Mouse (Mus musculus): Measurements from ENCODE around the gene Ust.
"Not testable (repeated sequence)": the region's sequence is repeated elsewhere in the genome, so short reads cannot be mapped to it uniquely, and the experiment has no call there.

The Ust gene

GRCm38 (mm10) chr10:8518141-8519013, at the start of gene Ust:
Gene Ust (minus strand): TSS chr10:8518825.
- peak; percentile 60 for DNase-seq (ENCODE audit: low spot score)

DNA sequence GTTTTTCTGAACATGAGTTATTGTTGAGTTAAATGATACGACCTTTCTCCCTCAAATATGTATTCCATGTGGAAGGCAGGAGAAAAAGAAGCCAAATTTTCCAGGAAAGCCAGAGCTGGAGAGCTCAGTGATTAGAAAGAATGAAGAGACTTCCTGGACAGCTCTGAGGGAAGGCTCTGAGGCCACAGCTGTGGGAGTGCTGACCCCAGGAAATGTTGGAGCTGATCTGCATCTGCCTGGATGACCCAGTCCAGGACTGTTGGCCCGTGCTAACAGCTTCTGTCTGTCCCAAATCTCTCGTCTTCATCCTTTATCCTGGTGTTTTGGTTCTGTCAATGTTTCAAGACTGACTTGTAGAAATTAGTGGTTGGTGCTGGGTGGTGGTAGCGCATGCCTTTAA, 42.7 kb upstream of the Ust start:
- no peak for DNase-seq (ENCODE audit: low spot score)

- DNase-seq (ENCODE audit: low spot score) = not testable (repeated sequence)
Observed at GRCm38 (mm10) chr10:8559566-8559965, 40.9 kb upstream of the Ust start.

DNA sequence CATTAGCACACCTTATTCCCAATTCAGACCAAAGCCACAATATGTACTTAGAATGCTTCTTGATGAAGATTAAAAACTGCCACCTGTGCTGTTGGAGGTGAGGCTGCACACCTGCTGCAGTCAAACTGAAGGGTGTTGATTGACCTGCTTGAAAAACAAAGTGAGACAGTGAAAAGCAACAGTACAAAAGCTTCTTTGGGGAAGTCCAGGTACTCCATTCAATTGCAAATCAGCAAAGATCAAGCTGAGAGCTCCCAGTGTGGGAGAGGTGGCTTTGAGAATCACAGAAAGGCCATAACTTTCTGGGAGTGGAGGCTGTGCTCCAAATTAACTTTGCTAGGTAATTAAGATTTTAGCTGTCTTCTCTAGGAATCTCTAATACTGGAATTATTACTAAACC, 33.6 kb upstream of the Ust start:
- not testable (repeated sequence) for DNase-seq (ENCODE audit: low spot score)

DNA sequence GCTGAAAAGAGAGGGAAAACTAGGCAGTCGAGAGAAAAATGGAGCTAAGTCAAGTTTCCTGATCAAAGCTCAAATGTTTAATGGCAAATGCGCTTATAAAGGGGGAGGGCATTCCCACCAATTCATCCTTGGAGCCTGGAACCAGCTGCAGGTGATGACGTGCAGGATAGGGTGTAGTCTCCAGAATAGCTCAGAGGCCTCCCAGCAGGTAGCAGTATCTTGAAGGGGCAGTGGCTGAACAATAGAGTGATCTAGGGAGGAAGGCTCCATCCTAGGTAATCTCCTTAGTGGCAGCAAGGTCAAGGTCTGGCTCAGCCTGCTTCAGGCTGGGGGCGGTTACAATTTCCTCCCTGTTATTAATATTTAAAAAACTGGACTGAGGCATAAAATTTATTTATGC, 33.0 kb upstream of the Ust start:
- DNase-seq (ENCODE audit: low spot score) = not testable (repeated sequence)

- no peak for DNase-seq (ENCODE audit: low spot score)
Observed at GRCm38 (mm10) chr10:8541514-8541913, 22.9 kb upstream of the Ust start.

DNA sequence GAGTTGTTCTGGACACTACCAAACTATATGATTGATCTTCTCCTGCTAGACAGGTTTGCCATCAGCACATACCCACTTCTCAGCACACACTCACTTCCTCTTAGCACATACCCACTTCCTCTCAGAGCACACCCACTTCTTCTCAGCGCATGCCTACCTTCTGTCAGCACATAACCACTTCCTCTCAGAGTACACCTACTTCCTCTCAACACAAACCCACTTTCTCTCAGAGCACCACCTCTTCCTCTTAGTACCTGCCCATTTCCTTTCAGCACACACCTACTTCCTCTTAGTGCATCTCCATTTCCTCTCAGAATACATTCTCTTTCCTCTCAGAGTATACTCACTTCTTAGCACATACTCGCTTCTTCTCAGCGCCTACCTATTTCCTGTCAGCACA, 16.8 kb upstream of the Ust start:
- DNase-seq (ENCODE audit: low spot score) = no peak

DNA sequence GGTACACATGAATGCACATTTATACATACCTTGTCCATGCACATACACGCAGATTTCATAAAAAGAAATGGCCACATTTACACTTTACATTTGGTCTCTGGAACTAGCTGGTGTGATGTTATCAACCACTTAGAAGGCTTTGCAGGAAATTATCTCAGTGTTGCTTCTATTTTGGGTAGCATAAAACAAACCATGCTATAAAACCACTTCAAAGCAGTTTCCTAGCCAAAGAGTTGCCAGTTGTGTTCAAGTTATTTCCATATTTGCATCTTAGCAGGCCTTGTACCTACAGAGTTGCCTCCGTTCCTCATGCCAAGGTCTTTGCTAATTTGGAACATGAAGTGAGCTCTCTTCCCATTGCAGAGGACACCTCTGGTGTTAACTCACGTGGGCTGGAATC, 13.0 kb upstream of the Ust start:
- DNase-seq (ENCODE audit: low spot score) = no peak

DNA sequence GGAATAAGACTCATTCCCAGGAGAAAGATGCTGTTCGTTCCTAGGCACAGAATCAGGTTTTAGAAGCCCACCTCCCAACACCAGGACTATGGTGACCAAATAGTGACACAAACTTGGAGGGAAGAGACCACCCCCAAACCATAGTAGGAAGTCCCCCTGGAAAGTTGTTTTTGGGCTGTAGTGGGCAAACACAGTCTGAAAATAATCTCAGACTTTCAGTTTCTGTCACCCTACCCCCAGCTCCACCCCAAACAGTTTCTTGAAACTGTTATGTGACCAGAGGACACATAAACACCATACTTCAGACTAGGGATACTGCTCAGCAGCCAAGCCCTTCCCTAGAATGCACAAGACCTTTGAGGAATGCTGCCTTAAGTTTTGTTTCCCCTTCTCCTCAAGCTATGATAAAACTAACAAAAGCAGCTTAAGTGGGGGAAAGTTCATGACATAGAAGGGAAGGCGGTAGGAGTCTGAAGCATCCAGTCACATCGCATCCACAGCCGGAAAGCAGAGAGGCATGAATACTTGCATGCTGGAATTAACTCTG, 12.0 kb upstream of the Ust start:
- no peak for DNase-seq (ENCODE audit: low spot score)

GRCm38 (mm10) chr10:8529173-8529572, 10.5 kb upstream of the Ust start:
- no peak for DNase-seq (ENCODE audit: low spot score)

GRCm38 (mm10) chr10:8525354-8525753, 6.7 kb upstream of the Ust start:
- no peak for DNase-seq (ENCODE audit: low spot score)

DNA sequence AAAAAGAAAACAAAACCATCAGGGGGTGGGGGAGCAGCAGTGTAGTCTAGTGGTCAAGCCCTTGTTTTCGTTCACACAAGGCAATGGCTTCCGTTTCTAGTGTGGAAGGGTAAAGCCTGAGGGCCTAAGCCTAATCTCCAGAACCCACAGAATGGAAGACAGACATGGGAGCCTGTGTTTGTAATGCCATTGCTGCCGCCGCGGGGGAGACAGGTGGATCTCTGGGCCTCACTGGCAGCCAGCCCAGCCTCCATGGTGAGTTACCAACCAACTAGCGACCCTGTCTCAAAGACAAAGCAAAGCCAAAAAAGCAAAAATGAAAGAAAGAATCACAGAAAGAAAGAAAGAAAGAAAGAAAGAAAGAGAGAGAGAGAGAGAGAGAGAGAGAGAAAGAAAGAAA, 2.9 kb upstream of the Ust start:
- DNase-seq (ENCODE audit: low spot score) = no peak

DNA sequence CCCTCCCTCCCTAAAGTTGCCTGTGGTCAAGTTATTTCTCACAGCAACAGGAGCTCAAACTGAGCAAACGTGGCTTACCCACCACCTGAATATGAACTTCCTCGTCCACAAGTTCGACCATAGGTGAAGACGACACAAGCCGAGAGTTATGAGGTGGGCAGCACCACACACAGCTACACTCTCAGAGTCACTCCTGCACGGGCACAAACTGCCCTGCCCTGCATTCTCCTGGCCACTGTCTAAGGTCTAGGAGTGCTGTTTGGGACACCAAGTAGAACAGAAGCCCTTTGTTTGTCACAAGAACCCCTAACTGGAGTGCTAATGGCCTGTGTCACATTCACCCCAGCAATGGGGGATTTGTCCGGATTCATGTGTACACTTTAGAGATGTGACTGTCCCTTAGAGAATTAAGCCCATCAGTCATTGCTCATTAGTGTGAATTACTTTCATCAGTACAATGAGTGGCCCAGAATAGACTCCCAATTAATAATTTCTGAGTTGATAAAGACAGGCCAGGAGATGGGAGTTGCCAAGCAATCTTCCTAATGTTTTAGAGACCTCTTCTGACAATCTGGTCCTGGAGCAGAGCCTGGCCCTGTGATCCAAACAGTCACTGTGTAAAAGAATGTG, 2.3 kb upstream of the Ust start:
- no peak for DNase-seq (ENCODE audit: low spot score)

- DNase-seq (ENCODE audit: low spot score) = peak; percentile 27
Observed at GRCm38 (mm10) chr10:8519014-8519491, 428 bp upstream of the Ust start.

- DNase-seq (ENCODE audit: low spot score) = no peak
Observed at GRCm38 (mm10) chr10:8517591-8518140, 959 bp downstream of the Ust start.

DNA sequence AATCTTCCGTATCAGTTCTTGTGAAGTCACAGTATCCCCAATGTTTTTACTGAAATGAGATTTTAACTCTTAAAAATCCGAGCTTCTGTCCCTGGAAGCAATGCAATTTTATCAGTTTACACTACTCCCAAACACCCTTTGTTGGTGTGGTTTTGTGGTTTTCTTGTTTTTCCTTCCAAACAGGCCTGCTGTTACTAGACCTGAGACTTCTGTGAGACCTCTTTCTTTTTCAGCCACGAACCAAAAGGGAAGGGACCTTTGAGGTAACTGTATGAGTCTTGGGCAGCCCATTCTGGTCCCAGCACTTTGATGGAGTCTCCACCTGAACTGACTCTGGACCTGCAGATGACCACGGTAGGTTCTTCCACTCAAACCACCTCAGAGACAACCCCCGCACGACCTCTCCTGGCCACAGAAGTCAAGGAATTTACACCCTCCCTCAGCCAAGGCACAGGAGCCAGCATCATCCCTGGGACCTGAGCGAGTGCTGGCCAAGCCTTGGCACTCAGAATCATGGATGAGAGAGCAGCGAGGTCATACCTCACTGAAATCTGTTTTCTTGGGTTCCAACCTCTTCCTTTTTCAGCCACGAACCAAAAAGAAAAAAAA, 1.6 kb downstream of the Ust start:
- DNase-seq (ENCODE audit: low spot score) = no peak

- no peak for DNase-seq (ENCODE audit: low spot score)
Observed at GRCm38 (mm10) chr10:8513690-8514089, 4.9 kb downstream of the Ust start.

DNA sequence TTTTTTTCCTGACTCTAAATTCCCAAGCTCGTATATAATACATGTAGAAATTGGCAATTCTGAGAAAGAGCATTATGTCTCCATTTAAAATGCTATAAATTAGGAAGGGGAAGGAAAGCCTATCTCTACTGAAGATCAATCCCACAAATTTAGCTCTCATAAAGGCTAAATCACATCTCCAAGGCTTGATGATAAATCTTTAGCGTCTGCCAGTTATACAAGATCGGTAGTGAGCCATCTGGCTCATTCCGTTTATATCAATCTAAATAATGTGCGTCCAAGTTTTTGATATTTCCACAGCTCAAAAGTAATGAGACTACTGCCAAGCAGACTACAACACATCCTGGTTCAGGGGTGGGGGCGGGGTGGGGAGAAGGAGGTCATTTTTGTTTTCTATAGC, 6.4 kb downstream of the Ust start:
- DNase-seq (ENCODE audit: low spot score) = no peak

DNA sequence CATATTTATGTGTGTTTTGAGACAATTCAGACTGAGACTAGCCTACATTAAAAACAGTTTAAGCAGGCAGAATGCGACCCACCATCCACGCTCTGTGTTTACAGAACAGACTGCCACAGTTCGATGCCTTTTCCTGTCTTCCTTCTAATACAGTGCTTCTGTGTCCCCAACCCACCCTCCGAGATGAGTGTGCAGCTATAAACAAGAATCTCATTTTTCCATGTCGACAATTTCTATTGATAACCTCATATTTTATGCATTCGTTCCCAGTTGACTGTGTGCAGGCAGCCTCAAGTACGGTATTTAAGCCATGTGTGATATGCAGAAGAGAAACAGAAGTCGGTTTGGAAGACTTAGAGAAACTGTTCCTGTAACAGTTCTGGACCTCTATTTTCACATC, 6.9 kb downstream of the Ust start:
- DNase-seq (ENCODE audit: low spot score) = no peak

- no peak for DNase-seq (ENCODE audit: low spot score)
Observed at GRCm38 (mm10) chr10:8506247-8506573, 12.4 kb downstream of the Ust start.

DNA sequence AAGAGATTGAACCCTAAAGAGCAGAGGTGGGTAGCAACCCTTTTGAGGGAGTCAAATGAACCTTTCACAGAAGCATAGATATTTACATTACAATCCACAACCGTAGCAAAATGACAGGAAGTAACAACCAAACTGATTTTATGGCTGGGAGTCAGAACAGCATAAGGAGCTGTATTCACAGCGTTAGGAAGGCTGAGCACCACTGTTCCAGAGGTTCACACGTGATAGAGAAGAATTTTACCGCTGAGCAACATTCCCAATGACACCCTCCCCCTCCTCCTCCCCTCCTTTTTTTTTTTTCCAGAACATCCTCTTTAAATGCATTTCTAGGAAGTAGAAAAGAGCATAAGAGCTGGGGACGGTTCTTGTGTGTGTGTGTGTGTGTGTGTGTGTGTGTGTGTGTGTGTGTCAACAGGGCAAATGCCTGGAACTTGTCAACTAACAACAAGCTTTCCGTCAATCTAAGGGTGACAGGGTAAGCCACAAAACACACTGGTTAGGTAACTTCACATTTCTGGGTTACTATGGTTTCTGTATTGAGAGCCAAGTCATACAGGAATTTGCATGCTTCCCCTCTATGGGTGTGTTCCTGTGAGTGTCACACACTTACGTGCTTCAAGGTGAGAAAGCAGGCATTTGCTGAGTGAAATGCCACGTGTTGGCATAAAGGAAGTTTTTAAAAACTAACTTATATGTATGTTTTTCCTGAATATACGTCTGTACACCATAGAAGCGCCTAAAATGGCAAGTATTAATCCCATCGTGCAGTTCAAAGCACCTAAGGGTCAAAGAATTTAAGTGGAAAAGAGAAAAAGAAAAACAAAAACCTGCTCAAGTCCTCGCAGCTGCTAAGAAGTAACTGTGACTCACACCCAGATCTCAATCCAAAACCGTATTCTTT, 13.0 kb downstream of the Ust start:
- no peak for DNase-seq (ENCODE audit: low spot score)

DNA sequence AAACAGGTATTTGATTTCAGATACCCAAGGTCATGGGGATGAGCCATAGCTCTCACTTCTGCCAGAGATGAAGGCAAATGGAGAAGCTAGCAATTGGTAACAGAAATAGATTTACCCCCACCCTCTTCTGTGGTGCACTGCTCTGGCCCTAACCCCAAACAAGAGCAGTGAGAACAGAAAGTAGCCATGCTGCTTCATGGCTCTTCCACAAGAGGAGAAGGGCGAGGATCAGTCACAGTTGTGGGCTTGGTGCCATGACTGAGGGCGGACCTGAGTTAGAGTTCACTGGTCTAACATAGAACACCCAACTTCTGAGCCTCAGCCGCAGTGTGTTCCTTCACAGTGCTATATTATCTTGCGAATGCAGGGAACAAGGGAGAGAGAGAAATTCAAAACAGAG, 13.8 kb downstream of the Ust start:
- no peak for DNase-seq (ENCODE audit: low spot score)
